Mouse (Mus musculus) forebrain, embryonic 12.5 days (tissue): ENCODE data around the gene Abca8b. TPM values are rescaled to one million over a fixed set of nuclear protein-coding genes. Genes with fewer than 3 reads are reported as not detected.
A peak's percentile ranks its signal among the peaks of the same experiment; 100 is the strongest.
"Not testable (repeated sequence)": the region's sequence is repeated elsewhere in the genome, so short reads cannot be mapped to it uniquely, and the experiment has no call there.

ENCODE experiments used
- ATAC-seq: fragments of 200-750 bp; cut with Nextera tagmentation; 2 replicates; pipeline ENCODE4 v1.8.0; 2017; ENCODE audit warnings: moderate TSS enrichment; ENCODE audit not compliant: low FRiP score
- H3K27ac ChIP-seq: fragments of 300-500 bp; sonication (generic); 2 replicates; pipeline ENCODE4 v1.5.1; 2016; ENCODE audit warnings: mild to moderate bottlenecking
- H3K27me3 ChIP-seq: fragments of 300-500 bp; sonication (generic); 2 replicates; pipeline ENCODE4 v1.6.1; 2016; ENCODE audit warnings: mild to moderate bottlenecking
- H3K36me3 ChIP-seq: fragments of 300-500 bp; sonication (generic); replicated peaks from 2 replicates; pipeline ENCODE4 v1.6.1; 2016; ENCODE audit warnings: mild to moderate bottlenecking
- H3K4me1 ChIP-seq: fragments of 300-500 bp; sonication (generic); 2 replicates; pipeline ENCODE4 v1.6.1; 2016
- H3K4me2 ChIP-seq: fragments of 300-500 bp; sonication (generic); 2 replicates; pipeline ENCODE4 v1.6.1; 2016; ENCODE audit warnings: mild to moderate bottlenecking, moderate library complexity
- H3K4me3 ChIP-seq: fragments of 300-500 bp; sonication (generic); replicated peaks from 2 replicates; pipeline ENCODE4 v1.5.1; 2016; ENCODE audit warnings: mild to moderate bottlenecking
- H3K9ac ChIP-seq: fragments of 300-500 bp; sonication (generic); 2 replicates; pipeline ENCODE4 v1.6.1; 2016; ENCODE audit warnings: mild to moderate bottlenecking
- H3K9me3 ChIP-seq: fragments of 300-500 bp; sonication (generic); 2 replicates; pipeline ENCODE4 v1.6.1; 2016
- WGBS: fragments of 180-500 bp; shearing (Covaris S2); methylation state at CpG from one replicate; pipeline ENCODE4 v1.1.7; 2016; 5-methylcytosine and 5-hydroxymethylcytosine counted together
- polyA plus RNA-seq: library from polyadenylated mRNA; unstranded; fragments of >200 nt; fragmentation: Nextera tagmentation; extraction: Ambion mirVana; gene quantifications from 2 replicates; pipeline ENCODE4 v1.2.1, GENCODE M21; 2016

Gene Abca8b
- polyA plus RNA-seq = 0.63 and 0.73 TPM in 2 replicates

DNA sequence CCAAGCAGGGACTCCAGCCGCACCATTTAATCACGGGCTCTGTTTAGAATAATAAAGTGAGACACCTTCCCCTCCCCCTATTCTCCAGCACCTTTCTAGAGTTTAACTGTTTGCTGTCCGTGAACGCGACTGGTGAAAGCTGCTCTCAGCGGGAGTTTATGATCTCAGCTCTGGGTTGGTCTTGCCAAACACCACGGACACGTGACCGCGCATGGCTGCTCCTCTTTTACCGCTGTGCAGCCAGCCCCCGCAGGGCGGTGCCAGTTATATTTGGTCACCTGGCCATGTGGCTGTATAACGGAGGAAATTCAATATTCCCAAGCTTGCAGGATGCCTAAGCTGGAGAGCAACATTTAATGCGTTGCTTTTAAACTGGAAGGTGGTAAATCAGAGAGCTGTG, at the start of gene Abca8b:
Abca8b (minus strand) TSS at position 222 of the 400 bp plus-strand sequence.
- peak; percentile 97 for ATAC-seq
- WGBS = under 1% methylated on average over 15 of the region's 15 CpGs
- Histone ChIP-seq H3K9ac (peak within 1 kb of the TSS; percentile 27; the same call in 1 of the 2 replicates), H3K4me1 (peaks cover 5% of the 10 kb centered on the region; the same call in 1 of the 2 replicates), H3K27me3 (no peaks in the 10 kb centered on the region), H3K4me2 (peak within 1 kb of the TSS; percentile 68), H3K4me3 (peak within 1 kb of the TSS; percentile 43), H3K9me3 (no peaks in the 10 kb centered on the region), H3K27ac (no peak within 1 kb of the TSS), H3K36me3 (no peaks in the 10 kb centered on the region)

DNA sequence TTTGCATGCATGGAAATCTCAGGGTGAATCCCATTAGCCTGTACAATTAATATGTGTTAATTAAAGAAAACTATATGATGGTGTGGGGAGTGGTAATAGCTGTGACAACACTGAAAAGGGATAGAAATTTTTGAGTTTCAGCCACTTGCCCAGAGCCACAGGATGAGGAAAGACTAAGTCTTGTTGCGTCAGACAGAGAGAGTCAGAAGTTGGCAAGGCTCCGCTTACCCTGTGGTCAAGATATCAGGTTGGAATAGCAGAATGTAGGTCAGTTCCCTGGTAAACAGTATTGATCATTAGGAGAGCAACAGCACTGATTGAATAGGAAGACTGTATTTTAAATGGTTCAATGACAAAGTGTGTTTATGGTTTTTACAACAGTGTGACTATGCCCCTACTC, 42.1 kb upstream of the Abca8b start:
- Histone ChIP-seq H3K27ac (no peak overlapping the region), H3K9me3 (no peaks in the 10 kb centered on the region), H3K9ac (no peak overlapping the region), H3K27me3 (no peaks in the 10 kb centered on the region), H3K4me2 (no peak overlapping the region), H3K4me1 (no peaks in the 10 kb centered on the region), H3K36me3 (no peaks in the 10 kb centered on the region), H3K4me3 (no peak overlapping the region)
- no peak for ATAC-seq
- WGBS = 93% methylated on average over 2 of the region's 2 CpGs

DNA sequence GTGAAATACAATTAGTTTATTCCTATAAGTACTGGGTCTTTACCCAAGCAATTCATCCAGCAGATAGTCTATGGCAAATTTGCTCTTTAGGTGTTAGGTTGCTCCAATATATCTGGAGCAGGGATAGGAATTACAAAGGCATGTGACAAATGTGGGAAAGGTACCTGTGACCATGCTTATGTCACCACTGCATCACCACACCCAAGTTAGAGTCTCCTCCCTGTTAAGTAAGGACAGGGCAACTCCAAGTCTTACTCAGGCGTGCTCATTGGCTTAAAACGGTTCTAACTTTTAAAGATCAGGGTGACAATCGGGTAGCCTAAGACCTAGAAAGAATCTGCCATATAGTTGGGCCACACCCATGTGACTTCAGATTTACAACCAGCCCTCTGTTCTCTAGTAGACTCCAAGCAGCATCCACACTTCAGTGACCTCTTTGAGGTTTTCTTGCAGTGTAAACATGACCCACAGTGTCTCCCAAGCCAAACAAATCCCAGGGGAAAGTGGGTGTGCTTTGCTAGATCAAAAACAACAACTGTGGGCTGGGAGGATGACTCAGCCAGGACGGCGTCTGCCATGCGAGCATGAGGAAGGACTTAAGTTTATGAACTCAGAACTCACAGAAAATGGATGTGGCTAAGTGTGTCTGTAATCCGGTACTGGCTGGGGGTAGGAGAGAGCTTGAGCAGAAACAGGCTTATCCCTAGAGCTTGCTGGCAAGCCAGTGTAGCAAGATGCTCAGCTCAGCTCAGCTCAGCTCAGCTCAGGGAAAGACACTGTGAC, 33.5 kb upstream of the Abca8b start:
- Histone ChIP-seq H3K4me1 (no peaks in the 10 kb centered on the region), H3K9ac (no peak overlapping the region), H3K4me2 (no peak overlapping the region), H3K27ac (no peak overlapping the region), H3K9me3 (no peaks in the 10 kb centered on the region), H3K27me3 (no peaks in the 10 kb centered on the region), H3K4me3 (no peak overlapping the region), H3K36me3 (no peaks in the 10 kb centered on the region)
- no peak for ATAC-seq
- 86% methylated on average over 7 of the region's 7 CpGs for WGBS

GRCm38 (mm10) chr11:110010836-110011546, 15.3 kb upstream of the Abca8b start:
- ATAC-seq = no peak

DNA sequence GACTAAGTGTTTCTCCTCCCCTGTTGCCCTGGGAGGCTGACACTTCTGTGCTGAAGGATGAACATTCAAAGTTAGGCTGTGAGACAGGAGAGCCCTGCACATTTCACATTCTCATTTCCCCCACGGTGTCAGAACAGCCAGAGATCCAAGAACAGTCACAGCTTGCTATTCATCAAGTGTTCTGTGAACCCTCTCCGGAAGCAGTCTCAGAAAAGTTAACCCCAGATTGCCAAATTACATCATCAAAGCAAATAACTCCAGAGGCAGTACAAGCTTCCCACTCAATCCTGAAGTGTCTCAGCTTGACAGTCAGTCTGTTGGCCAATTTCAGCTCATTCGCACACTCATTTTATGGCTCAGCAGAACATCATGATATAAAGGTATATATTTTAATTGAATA, 632 bp downstream of the Abca8b start:
- WGBS = 16% methylated on average over 3 of the region's 3 CpGs
- Histone ChIP-seq H3K4me1 (peaks cover 5% of the 10 kb centered on the region; the same call in 1 of the 2 replicates), H3K27me3 (no peaks in the 10 kb centered on the region), H3K36me3 (no peaks in the 10 kb centered on the region), H3K4me2 (peak overlapping the region; percentile 68), H3K9me3 (no peaks in the 10 kb centered on the region), H3K27ac (no peak overlapping the region), H3K4me3 (peak overlapping the region; percentile 43; the same call in 1 of the 2 replicates), H3K9ac (no peak overlapping the region)
- peak; percentile 34 for ATAC-seq

More at GRCm38 (mm10) chr11:110010836-110011546, 15.3 kb upstream of the Abca8b start:
- 83% methylated on average over 2 of the region's 2 CpGs for WGBS
- Histone ChIP-seq H3K4me1 (no peaks in the 10 kb centered on the region), H3K27ac (no peak overlapping the region), H3K36me3 (no peaks in the 10 kb centered on the region), H3K4me2 (no peak overlapping the region), H3K27me3 (no peaks in the 10 kb centered on the region), H3K9me3 (no peaks in the 10 kb centered on the region), H3K4me3 (no peak overlapping the region), H3K9ac (no peak overlapping the region)

- peaks cover 5% of the 10 kb centered on the region; the same call in 1 of the 2 replicates for H3K4me1 ChIP-seq
- no peak overlapping the region for H3K9ac ChIP-seq
- no peaks in the 10 kb centered on the region for H3K9me3 ChIP-seq
- no peak overlapping the region for H3K4me3 ChIP-seq
- no peak overlapping the region for H3K27ac ChIP-seq
- H3K36me3 ChIP-seq = no peaks in the 10 kb centered on the region
- H3K27me3 ChIP-seq = no peaks in the 10 kb centered on the region
- H3K4me2 ChIP-seq = no peak overlapping the region
- no peak for ATAC-seq
- 64% methylated on average over 6 of the region's 6 CpGs for WGBS
Measured at GRCm38 (mm10) chr11:109994014-109994413, 1.6 kb downstream of the Abca8b start.

- 84% methylated on average over 3 of the region's 3 CpGs for WGBS
- Histone ChIP-seq H3K36me3 (no peaks in the 10 kb centered on the region), H3K9ac (no peak overlapping the region), H3K27me3 (no peaks in the 10 kb centered on the region), H3K4me2 (no peak overlapping the region), H3K9me3 (no peaks in the 10 kb centered on the region), H3K4me1 (peaks cover 9% of the 10 kb centered on the region), H3K27ac (no peak overlapping the region), H3K4me3 (no peak overlapping the region)
- ATAC-seq = no peak
Measured at GRCm38 (mm10) chr11:109991270-109991669, 4.4 kb downstream of the Abca8b start.

DNA sequence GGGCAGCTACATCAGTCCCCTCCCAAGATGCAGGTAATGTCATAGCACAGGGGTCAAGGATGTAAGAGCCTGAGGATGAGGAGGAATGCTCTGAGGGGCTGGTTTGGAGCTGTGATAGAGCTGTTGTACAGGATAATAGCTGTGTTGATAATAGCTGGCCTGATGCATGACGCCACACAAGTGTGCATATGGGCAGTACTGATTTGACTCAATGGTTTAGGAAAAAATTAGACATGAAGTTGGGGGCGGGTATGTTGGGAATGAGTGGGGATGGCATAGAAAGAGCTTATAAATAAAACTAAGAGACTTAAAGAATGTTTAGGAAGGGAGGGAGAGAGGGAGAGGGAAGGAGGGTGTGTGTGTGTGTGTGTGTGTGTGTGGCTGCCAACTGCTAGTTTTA, 5.4 kb downstream of the Abca8b start:
- WGBS = 88% methylated on average over 2 of the region's 2 CpGs
- Histone ChIP-seq H3K9ac (no peak overlapping the region), H3K27me3 (no peaks in the 10 kb centered on the region), H3K36me3 (no peaks in the 10 kb centered on the region), H3K4me3 (no peak overlapping the region), H3K27ac (no peak overlapping the region), H3K4me2 (no peak overlapping the region), H3K4me1 (peaks cover 9% of the 10 kb centered on the region), H3K9me3 (no peaks in the 10 kb centered on the region)
- ATAC-seq = no peak

DNA sequence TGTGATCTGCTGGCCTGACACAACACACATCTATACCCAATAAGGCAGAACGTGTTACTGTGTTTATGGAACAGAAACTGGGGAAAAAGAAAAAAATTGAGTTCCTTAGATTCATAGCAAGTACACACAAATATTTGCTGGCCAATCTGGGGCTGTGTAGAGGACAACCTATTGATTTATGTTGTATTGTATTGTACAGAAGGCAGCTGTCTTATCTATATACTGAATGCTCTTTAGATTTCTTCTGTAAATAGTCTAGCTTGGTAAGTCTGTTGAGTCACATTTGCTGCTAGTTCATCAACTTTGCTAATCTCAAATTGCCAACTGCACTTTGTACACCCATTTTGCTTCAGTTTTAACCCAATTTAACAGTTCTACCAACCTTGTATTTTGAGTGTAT, 7.5 kb downstream of the Abca8b start:
- H3K27ac ChIP-seq = no peak overlapping the region
- no peaks in the 10 kb centered on the region for H3K9me3 ChIP-seq
- H3K4me3 ChIP-seq = no peak overlapping the region
- no peaks in the 10 kb centered on the region for H3K36me3 ChIP-seq
- peaks cover 4% of the 10 kb centered on the region; the same call in 1 of the 2 replicates for H3K4me1 ChIP-seq
- no peak overlapping the region for H3K4me2 ChIP-seq
- no peak for ATAC-seq
- no peak overlapping the region for H3K9ac ChIP-seq
- no peaks in the 10 kb centered on the region for H3K27me3 ChIP-seq
- WGBS = 76% methylated on average over 1 of the region's 1 CpGs

DNA sequence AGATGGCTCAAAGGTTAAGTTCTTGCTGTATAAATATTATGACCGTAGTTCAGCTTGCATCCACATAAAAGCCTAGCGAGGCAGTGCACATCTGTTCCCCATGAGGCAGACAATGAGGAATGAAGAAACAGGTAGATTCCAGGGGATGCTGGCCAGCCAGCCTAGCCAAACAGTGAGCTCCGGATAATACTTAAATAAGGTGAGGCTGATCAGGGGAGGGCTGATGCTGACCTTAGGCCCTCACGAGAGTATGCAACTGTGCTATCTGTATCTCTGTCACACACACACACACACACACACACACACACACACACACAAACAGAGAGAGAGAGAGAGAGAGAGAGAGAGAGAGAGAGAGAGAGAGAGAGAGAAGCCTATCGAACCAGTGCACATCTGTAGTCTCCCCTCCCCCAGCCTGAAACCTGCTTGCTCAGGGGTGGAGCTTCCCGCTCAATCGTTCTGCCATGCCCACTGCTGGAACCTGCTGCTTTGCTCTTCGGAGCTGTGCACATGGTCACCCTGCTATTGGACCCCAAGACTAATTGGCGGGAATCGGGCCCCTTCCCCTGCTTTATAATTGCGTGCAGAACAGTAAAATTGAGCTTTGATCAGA, 8.1 kb downstream of the Abca8b start:
- not testable (repeated sequence) for H3K4me1 ChIP-seq, H3K27me3 ChIP-seq, H3K27ac ChIP-seq, H3K36me3 ChIP-seq, H3K9me3 ChIP-seq, H3K4me2 ChIP-seq, H3K4me3 ChIP-seq, ATAC-seq, H3K9ac ChIP-seq
- 43% methylated on average over 11 of the region's 11 CpGs for WGBS

DNA sequence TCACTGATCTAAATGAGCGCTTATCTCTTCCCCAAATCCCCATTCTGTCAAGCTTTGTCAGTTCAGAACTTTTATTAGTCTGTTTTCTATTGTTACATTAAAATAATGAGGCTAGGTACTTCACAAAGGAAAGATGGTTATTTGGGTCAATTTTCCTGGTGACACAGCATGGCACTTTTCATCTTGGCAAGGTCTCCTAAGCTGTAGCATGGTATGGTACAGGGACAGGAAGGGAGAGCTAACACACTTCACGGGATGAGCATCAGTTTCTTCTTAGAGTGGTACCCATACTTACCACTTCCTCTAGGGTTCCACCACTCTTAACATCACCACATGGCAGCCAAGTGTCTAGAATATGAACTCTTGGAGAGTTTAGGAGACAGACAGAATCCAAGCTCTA, 13.8 kb downstream of the Abca8b start:
- H3K4me3 ChIP-seq = no peak overlapping the region
- no peak overlapping the region for H3K27ac ChIP-seq
- H3K36me3 ChIP-seq = no peaks in the 10 kb centered on the region
- no peaks in the 10 kb centered on the region for H3K4me1 ChIP-seq
- no peak overlapping the region for H3K4me2 ChIP-seq
- 90% methylated on average over 2 of the region's 2 CpGs for WGBS
- no peak overlapping the region for H3K9ac ChIP-seq
- H3K27me3 ChIP-seq = no peaks in the 10 kb centered on the region
- H3K9me3 ChIP-seq = no peaks in the 10 kb centered on the region
- ATAC-seq = no peak

DNA sequence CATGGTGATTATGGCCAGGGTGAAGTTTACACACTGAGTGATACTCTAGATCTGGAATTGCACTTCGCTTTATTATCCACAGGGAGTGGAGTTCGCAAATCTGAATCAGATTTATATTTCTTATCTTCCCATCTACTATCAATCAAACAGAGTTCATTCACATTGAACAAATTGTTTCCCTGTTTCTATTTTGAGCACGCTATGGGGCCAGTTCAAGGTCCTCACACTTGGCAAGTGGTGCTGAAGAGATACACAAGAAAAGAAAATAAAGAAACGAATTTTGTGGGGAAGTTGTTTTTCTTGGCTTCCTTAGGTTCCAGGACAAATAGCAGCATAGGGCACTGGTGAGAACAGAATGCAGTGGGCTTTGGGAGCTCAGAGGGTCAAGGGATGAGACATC, 25.1 kb downstream of the Abca8b start:
- Histone ChIP-seq H3K4me1 (no peaks in the 10 kb centered on the region), H3K4me2 (no peak overlapping the region), H3K9ac (no peak overlapping the region), H3K36me3 (no peaks in the 10 kb centered on the region), H3K4me3 (no peak overlapping the region), H3K27me3 (no peaks in the 10 kb centered on the region), H3K9me3 (peaks cover 4% of the 10 kb centered on the region; the same call in 1 of the 2 replicates), H3K27ac (no peak overlapping the region)
- WGBS = 89% methylated on average over 4 of the region's 4 CpGs
- ATAC-seq = no peak
